Mouse (Mus musculus): ENCODE results near the gene Gas7.

Gene Gas7

GRCm38 (mm10) chr11:67574344-67574743, 119.1 kb downstream of the Gas7 start:
- no peak for DNase-seq (ENCODE audit: low spot score in 2 of 2)

DNA sequence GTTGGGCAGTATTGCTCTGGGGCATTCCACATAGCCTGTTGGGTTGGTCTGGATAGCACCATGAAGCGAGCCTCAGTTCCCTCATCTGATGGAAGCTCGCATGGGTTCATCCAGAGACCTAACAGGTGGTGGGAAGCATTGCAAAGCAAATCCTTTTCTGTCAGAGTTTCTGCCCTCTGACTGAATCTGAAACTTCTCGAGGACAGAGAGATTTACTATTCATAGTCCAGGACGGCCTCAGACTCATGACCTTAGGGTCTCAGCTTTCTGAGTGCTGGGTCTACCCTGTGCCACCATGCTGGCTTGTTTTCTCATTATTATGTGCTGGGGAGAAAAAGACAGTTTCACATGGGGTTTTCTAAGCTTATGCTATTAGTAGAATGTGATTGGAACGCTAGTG, 122.2 kb downstream of the Gas7 start:
- no peak for DNase-seq (ENCODE audit: low spot score in 2 of 2)

DNA sequence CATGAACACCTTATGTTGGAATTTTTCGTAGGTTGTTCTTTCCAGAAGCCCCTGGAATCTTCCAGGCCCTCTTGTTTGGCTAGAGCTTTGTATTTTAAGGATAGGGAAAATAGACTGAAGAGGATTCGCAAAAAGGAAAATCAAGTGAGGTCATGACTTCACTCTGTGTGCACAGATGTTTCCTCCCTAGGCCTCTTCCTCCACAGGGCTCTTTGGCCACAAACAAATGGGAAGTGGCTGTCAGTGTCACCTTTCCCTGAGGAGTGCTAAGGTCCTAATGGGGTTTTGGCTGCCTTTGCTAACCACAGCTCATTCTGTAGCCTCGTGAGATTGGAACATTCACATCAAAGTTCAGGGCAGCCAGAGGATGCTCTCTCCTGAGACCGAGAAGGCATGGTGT, 122.8 kb downstream of the Gas7 start:
- DNase-seq (ENCODE audit: low spot score in 2 of 2), result no peak

GRCm38 (mm10) chr11:67579136-67579535, 123.9 kb downstream of the Gas7 start:
- no peak for DNase-seq (ENCODE audit: low spot score in 2 of 2)

DNA sequence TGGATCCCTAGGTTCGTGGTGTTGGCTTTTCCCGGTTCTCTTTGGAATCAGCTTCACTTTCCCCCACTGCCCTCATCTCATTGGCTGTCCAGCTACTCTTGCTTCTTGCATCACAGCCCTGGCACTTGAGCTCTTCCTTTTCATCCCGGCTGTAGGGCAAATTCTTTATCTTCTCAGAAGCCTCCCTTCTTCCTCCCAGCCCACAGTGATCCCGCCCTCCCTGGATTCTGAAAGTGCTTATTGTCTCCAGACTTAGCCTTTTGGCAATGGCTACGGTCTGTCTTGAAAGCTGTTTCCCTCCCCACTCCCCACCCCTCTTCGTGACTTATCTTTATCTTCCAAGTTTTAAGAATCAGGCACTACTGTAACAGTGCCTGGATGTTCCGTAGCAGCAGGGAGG, 126.3 kb downstream of the Gas7 start:
- no peak for DNase-seq (ENCODE audit: low spot score in 2 of 2)

DNA sequence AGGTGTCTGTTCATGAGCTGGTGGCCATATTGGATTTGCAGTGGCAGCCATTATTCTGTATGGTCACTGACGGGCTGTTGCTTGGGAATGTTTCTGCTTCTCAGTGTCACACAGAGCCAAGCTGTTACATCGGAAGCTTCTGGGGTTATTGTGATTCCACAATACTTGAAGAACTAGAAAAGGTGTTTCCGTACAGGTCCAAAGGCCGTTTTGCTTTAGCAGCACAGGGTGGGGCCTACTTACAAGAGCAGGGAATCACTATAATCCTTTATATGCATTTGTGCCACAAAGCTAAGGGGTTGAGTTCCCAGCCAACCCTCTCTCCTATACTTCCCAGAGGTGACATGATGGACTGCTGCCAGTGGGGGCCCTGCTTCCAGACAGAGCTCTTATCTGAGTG, 127.3 kb downstream of the Gas7 start:
- DNase-seq (ENCODE audit: low spot score in 2 of 2), result no peak

GRCm38 (mm10) chr11:67585016-67585415, 129.8 kb downstream of the Gas7 start:
- DNase-seq (ENCODE audit: low spot score in 2 of 2), result no peak

DNA sequence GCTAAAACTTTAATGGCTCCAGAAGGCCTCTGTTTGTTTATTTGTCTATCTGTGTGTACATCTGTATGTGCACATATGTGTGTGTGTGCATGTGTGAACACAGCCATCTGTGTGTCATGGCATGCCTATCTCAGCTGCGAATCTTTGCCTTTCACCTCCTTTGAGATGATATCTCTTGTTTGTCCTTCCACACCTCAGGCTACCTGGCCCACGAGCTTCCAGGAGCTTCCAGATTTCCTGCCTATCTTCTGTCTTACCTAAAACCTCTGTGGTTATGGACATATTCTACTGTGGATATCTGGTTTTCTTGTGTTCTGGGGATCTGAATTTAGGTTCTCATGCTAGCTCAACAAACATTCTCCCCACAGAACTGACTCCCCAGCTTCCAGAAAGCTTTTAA, 130.4 kb downstream of the Gas7 start:
- no peak for DNase-seq (ENCODE audit: low spot score in 2 of 2)

GRCm38 (mm10) chr11:67586231-67586994, 131.2 kb downstream of the Gas7 start:
- no peak for DNase-seq (ENCODE audit: low spot score in 2 of 2)

- DNase-seq (ENCODE audit: low spot score in 2 of 2), result no peak
Observed at GRCm38 (mm10) chr11:67588196-67588827, 133.1 kb downstream of the Gas7 start.

DNA sequence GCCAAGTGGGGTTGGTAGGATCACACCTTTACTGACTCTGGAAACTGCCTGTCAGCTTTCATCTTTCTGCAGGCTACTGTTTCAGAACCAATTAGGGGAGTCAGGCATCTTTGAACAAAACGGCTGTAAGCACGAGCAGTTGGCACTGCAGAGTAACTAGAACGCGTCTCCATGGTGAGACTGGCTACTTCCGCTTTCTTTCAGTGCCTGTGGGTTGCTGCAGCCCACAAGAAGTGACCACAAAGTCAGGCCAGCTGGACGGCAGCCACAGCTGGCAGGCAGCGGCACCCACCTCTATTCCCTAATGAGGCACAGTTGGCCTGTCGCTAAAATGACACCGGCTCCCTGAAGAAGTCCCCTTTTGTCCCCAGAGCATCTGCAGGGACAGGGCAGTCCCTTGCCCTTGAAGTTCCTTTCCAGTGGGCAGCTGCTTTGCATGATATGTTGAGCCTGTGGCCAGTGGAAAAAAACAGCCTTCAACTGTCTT, 133.6 kb downstream of the Gas7 start:
- DNase-seq (ENCODE audit: low spot score in 2 of 2), result peak; percentile 73 to 82

- DNase-seq (ENCODE audit: low spot score in 2 of 2), result peak; percentile 85 to 90
Observed at GRCm38 (mm10) chr11:67596233-67596632, 141.0 kb downstream of the Gas7 start.

DNA sequence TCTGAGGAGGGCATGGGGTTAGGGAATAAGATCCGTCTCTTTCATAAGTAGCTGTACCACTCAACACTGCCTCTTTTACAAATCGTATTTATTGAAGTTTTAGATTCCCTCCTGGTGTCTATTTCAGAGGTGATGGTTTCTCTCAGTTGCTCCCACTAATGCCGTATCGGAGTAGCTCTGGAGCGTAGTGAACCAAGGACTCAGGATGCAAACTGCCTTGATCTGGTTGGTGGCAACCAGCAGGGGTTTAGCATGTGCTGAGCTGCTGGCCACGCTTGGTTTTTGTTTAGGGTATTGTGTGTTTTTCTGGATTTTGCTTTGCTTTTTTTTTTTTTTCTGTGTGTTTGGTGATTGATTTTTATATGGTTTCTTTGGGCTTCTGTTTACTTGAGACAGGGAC, 141.6 kb downstream of the Gas7 start:
- no peak for DNase-seq (ENCODE audit: low spot score in 2 of 2)

DNA sequence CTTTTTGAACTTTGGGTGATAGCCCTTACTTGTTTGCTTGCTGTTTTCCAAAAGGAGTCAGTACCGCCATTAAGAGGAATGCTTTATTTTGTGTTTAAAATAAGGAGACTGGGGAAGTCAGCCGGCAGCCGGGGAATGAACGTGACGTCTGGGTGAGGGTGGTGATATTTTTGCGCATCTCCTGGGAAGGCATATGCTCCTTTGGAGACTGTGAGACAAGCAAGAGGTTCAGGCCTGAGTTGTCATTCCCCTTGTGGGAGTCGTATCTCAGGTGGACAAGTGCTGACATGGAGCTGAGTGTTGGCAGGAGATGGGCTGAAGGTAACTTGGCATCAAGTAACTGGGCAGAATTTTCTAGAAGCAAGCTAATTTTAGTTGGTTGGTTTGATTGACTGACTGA, 142.2 kb downstream of the Gas7 start:
- peak; percentile 78 to 79 for DNase-seq (ENCODE audit: low spot score in 2 of 2)

DNA sequence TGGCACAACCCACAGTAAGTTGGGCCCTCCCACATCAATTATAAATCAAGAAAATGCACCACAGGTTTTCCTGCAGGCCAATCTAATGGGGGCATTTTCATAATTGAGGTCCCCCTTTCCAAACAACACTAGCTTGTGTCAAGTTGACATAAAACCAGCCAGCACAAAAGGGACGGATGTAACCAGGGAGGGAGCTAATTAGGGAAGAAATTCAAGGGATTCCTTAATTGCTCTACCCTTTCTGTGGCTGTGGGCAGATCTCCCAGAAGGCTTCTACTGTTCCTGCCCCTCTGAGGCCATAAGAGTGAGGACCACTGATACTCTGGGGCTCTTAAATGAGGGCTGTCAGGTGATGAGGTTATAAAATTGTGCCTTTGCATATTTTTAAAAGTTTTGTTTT, 143.9 kb downstream of the Gas7 start:
- DNase-seq (ENCODE audit: low spot score in 2 of 2), result no peak

GRCm38 (mm10) chr11:67600710-67601430, 145.6 kb downstream of the Gas7 start:
- peak; percentile 70 to 72 for DNase-seq (ENCODE audit: low spot score in 2 of 2)

DNA sequence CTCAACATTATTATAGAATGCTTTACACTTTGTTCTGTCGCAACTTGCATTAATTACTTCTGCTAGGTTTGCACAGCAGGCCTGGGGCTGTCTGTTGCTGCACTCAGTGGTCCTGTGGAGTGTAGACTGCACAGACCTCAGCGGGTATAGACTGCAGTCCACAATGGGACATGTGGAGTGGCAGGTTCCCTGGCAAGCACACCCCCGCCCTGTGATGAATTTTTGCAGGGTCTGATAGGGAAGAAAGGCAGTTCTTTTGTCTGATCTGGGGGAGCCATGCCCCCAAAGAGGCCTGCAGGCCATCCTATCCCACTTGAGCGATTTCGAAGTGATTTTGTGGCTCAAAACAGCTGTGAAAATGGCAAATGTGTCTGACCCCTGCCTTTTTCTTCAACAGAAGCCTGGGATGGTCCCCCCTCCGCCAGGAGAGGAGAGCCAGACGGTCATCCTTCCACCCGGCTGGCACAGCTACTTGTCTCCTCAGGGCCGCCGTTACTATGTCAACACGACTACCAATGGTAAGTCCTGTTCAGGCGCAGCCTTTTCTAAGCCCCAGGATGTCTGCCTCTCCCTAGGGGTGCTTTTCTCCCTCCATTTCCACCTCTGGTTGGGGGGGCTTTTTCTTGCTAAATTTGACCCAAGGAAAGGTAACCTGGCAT, 147.6 kb downstream of the Gas7 start:
- no peak for DNase-seq (ENCODE audit: low spot score in 2 of 2)

- DNase-seq (ENCODE audit: low spot score in 2 of 2), result peak; percentile 59 to 62
Observed at GRCm38 (mm10) chr11:67604481-67604880, 149.2 kb downstream of the Gas7 start.

DNA sequence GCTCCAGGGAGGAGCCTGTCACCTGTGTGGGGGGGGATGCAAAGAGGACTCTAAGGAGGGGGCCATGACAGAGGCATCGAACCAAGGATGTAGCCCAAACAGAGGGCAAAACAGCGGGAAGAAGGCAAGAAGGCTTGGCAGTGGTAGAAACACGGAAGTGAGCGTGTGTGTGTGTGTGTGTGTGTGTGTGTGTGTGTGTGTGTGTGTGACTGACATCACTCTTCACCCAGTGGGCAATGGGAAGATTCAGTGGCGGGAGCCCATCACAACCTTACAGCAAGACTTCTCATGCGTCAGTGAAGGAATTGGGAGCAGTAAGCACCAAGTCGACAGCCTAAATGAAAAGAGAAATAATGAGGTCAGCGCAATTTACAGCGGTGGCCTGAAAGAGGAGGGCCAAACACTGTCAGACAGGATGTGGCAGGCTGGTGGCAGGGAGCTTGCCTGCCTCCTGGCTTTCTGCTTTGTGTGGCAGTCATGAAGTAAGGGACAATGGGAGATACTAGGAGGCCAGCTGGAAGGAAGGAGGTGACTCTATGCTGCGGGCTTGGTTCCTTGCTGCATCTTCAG, 153.0 kb downstream of the Gas7 start:
- no peak for DNase-seq (ENCODE audit: low spot score in 2 of 2)

- DNase-seq (ENCODE audit: low spot score in 2 of 2), result no peak
Observed at GRCm38 (mm10) chr11:67612158-67612839, 157.1 kb downstream of the Gas7 start.

DNA sequence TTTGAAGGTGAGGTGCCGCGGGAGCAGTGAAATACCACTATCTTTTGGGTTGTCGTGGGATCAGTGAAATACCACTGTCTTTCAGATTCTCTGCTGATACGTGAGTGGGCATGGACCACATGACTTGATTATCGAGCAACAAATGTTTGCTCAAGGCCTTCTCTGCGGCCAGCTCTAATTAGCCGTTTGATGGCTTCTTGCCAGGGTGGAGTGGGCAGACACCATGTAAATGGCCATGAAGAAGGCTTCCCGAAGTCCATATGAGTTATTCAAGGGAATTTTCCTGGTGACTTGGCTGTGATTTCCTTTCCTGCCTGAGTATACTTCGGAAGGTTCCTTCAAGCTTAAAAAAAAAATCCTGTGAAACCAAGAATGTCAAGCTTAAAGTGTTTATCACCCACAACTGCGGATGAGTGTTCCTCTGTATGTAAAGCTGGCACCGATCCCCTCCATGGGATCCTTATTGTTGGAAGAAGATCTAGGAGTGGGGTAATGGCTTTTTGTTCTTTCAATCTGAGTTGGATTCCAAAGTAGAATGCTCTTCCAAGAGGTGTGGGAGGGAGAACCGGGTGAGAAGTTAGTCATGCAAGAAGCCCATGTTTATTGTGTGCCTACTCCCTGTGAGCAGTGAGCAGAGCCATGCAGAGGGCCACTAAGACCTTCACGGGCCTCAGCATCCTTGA, 161.5 kb downstream of the Gas7 start:
- peak in 1 of 2 experiments; percentile 56 for DNase-seq (ENCODE audit: low spot score in 2 of 2)

Measured in right cerebral cortex, adult 2 months (tissue).